Mouse (Mus musculus) midbrain, embryonic 16.5 days (tissue): ENCODE results near the gene Ly86. TPM values are rescaled to one million over a fixed set of nuclear protein-coding genes. Genes with fewer than 3 reads are reported as not detected.
A peak's percentile ranks its signal among the peaks of the same experiment; 100 is the strongest.

Experiments used
- ATAC-seq: fragments of 200-750 bp; cut with Nextera tagmentation; 2 replicates; pipeline ENCODE4 v1.8.0; 2017; ENCODE audit warnings: moderate TSS enrichment
- H3K27ac ChIP-seq: fragments of 300-500 bp; sonication (generic); 2 replicates; pipeline ENCODE4 v1.5.1; 2014; ENCODE audit warnings: mild to moderate bottlenecking, low read length, mixed read lengths
- H3K27me3 ChIP-seq: fragments of 300-500 bp; sonication (generic); 2 replicates; pipeline ENCODE4 v1.6.1; 2014; ENCODE audit warnings: low read depth, low read length, mixed read lengths; ENCODE audit not compliant: control insufficient read depth, insufficient read depth
- H3K36me3 ChIP-seq: fragments of 300-500 bp; sonication (generic); 2 replicates; pipeline ENCODE4 v1.6.1; 2014; ENCODE audit warnings: mild to moderate bottlenecking, low read length, moderate library complexity, mixed read lengths; ENCODE audit not compliant: control insufficient read depth, insufficient read depth
- H3K4me1 ChIP-seq: fragments of 300-500 bp; sonication (generic); 2 replicates; pipeline ENCODE4 v1.6.1; 2014; ENCODE audit warnings: mild to moderate bottlenecking, low read length, mixed read lengths; ENCODE audit not compliant: control insufficient read depth, insufficient read depth
- H3K4me2 ChIP-seq: fragments of 300-500 bp; sonication (generic); 2 replicates; pipeline ENCODE4 v1.6.1; 2014; ENCODE audit warnings: mild to moderate bottlenecking, low read length, mixed read lengths
- H3K4me3 ChIP-seq: fragments of 300-500 bp; sonication (generic); 2 replicates; pipeline ENCODE4 v1.5.1; 2014; ENCODE audit warnings: low read depth, mild to moderate bottlenecking, low read length, moderate library complexity, mixed read lengths
- H3K9ac ChIP-seq: fragments of 300-500 bp; sonication (generic); 2 replicates; pipeline ENCODE4 v1.6.1; 2014; ENCODE audit warnings: low read depth, low read length, mixed read lengths
- H3K9me3 ChIP-seq: fragments of 300-500 bp; sonication (generic); replicated peaks from 2 replicates; pipeline ENCODE4 v1.6.1; 2014; ENCODE audit warnings: mild to moderate bottlenecking, low read length, mixed read lengths; ENCODE audit not compliant: control insufficient read depth, poor library complexity, severe bottlenecking
- WGBS: fragments of 180-500 bp; shearing (Covaris S2); extraction: QIAGEN DNeasy Blood & Tissue Kit; methylation state at CpG from one replicate; pipeline ENCODE4 v1.1.7; 2014; 5-methylcytosine and 5-hydroxymethylcytosine counted together
- polyA plus RNA-seq: library from polyadenylated mRNA; unstranded; fragments of >200 nt; fragmentation: Nextera tagmentation; extraction: Ambion mirVana; gene quantifications from 2 replicates; pipeline ENCODE4 v1.2.1, GENCODE M21; 2015

The Ly86 gene
- polyA plus RNA-seq: 5.9 and 6.8 TPM in 2 replicates

DNA sequence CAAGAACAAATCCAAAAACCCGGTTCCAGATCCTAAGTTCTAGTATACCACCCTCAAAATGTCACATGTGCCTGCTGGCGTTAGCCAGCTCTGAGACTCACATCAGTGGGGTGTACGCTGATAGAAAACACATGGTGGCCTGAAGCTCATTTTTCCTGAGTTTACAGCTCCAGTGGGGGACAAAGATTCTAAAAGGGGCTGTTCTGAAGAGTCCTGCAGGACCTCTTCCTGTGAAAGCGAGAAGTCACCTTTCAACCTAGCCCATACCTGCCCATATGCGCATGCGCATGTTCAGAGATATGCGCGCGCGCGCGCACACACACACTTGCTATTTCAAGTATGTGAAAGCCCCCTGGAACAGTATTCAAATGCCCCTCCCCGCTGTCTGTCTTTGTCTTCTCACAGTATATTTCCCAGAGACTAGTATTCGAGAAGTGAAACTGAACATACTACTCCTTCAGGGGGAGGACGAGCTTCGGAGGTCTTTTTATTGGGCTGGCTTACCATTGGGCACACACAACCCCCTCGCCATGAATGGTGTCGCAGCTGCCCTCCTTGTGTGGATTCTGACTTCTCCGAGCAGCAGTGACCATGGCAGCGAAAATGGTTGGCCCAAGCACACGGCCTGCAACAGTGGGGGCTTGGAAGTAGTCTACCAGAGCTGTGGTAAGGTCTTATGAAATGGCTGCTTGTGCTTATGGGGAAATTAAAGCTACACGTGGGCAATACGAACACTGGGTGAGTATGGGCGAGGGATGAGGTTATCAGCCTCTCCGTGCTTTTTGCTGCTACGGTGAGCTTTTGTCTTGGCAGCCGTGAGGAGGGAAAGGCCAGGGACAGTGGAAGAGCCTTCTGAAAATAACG, at the start of gene Ly86:
Gene Ly86, plus strand, starts transcription at position 300 of the 864 bp plus-strand sequence.
- no peak within 1 kb of the TSS for H3K27ac ChIP-seq
- H3K4me2 ChIP-seq: no peak within 1 kb of the TSS
- H3K4me1 ChIP-seq: no peaks in the 10 kb centered on the region
- H3K4me3 ChIP-seq: no peak within 1 kb of the TSS
- no peak within 1 kb of the TSS for H3K9ac ChIP-seq
- no peaks in the 10 kb centered on the region for H3K36me3 ChIP-seq
- H3K27me3 ChIP-seq: no peaks in the 10 kb centered on the region
- ATAC-seq: no peak
- no peaks in the 10 kb centered on the region for H3K9me3 ChIP-seq
- 91% methylated on average over 28 of the region's 28 CpGs for WGBS

DNA sequence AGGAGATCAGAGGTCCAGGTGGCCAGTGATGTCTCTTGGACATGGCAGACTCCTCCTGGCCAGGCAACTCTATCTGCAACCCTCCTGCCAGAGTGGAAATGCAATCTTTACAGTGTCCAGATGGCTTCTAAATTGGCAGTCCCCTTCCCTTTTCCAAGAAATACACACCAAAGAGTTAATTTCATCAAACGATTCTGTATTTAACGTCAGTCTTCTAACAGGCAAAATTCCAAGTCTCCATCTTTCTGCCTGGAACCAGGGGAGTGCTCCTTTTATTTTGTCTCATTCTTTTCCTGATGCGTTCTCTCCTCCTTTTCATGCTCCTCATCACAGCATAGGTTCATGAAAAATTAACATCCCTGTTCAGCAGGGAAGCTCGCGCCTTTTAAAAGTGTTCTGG, 47.1 kb upstream of the Ly86 start:
- ATAC-seq: no peak
- H3K36me3 ChIP-seq: no peaks in the 10 kb centered on the region
- H3K27me3 ChIP-seq: no peaks in the 10 kb centered on the region
- no peak overlapping the region for H3K27ac ChIP-seq
- no peak overlapping the region for H3K4me3 ChIP-seq
- no peaks in the 10 kb centered on the region for H3K4me1 ChIP-seq
- no peaks in the 10 kb centered on the region for H3K9me3 ChIP-seq
- no peak overlapping the region for H3K4me2 ChIP-seq
- WGBS: 64% methylated on average over 5 of the region's 5 CpGs
- H3K9ac ChIP-seq: no peak overlapping the region

DNA sequence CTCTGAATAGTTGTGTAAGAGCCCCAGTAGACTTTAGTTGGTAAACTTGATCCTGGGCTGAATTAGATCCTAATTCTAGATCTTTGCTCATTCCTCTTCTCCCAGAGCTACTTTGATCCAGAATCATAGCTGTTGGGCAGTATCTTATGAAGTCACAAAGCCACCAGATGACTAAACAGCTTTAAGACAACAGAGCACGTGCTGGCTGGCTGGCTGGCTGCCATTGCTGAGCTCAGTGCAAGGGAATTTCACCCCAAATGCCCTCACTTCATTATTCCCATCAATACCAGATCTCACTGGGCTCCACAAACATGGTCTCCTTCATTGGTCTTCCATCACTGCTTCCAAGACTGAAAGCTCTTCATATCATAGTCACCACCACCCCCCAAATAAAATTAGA, 46.2 kb upstream of the Ly86 start:
- Histone ChIP-seq H3K9ac (no peak overlapping the region), H3K4me1 (no peaks in the 10 kb centered on the region), H3K36me3 (no peaks in the 10 kb centered on the region), H3K27me3 (no peaks in the 10 kb centered on the region), H3K4me2 (no peak overlapping the region), H3K4me3 (no peak overlapping the region), H3K9me3 (no peaks in the 10 kb centered on the region), H3K27ac (no peak overlapping the region)
- ATAC-seq: no peak
- 52% methylated on average over 1 of the region's 1 CpGs for WGBS

DNA sequence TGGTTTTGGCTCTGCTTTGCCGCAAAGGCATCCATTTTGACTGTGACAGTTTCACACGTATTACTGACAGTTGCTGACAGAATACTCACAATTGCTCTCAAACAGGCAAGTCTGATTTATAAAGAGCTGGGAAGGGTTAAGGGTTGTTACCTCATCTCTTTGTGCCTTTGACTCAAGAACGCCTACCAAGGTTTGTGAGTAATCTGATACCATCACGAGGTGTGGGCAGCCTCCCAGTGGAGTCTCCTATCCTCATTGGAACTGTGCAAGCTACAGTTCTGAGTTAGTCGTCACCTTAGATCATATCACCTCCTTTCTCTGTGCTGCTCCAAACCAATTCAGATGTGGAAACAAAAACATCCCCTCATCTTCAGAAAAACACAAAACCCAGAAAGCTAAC, 42.1 kb upstream of the Ly86 start:
- WGBS: 65% methylated on average over 5 of the region's 5 CpGs

DNA sequence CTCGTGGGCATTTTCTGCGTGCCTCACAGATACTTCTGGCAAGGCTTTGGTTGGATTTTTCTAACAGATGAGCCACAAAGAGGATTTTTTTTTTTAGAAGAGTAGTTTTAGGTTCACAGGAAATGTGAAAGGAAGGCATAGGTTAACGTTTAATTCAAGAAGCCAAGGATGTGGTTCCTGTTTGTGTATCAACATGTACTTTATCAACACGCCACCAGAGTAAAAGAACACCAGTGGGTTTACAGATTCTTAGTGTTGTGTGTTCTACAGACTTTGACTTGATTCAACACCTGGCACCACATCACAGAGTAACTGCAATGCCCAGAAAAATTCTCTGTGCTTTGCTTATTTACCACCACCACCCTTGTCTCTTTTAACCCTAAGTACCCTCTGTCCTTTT, 37.0 kb upstream of the Ly86 start:
- H3K27ac ChIP-seq: no peak overlapping the region
- no peaks in the 10 kb centered on the region for H3K36me3 ChIP-seq
- no peaks in the 10 kb centered on the region for H3K27me3 ChIP-seq
- no peak overlapping the region for H3K4me3 ChIP-seq
- H3K4me1 ChIP-seq: peaks cover 16% of the 10 kb centered on the region
- no peak overlapping the region for H3K4me2 ChIP-seq
- no peaks in the 10 kb centered on the region for H3K9me3 ChIP-seq
- H3K9ac ChIP-seq: no peak overlapping the region
- WGBS: 85% methylated on average over 4 of the region's 4 CpGs
- ATAC-seq: no peak

More for the DNA sequence above, 42.1 kb upstream of the Ly86 start:
- no peak for ATAC-seq
- Histone ChIP-seq H3K36me3 (no peaks in the 10 kb centered on the region), H3K9me3 (no peaks in the 10 kb centered on the region), H3K27ac (no peak overlapping the region), H3K4me3 (no peak overlapping the region), H3K9ac (no peak overlapping the region), H3K27me3 (no peaks in the 10 kb centered on the region), H3K4me2 (no peak overlapping the region), H3K4me1 (no peaks in the 10 kb centered on the region)

DNA sequence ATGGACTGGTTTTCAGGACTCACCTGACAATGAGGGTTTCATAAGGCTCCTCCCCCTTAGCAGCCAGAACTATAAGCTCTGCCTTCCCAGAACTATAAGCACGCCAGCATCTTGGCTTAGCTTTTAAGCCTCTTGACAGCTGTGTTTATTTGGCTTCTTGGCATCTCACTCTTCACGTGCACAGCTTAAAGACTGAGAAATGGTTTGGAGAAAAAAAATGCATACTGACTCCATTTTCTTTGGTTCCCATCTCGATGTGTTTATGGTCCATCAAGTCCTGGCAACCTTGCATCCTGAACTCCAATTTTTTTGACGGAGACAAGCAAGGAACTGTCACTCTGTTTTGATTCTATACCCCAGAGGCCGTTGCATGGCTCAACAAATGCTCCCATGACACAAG, 35.7 kb upstream of the Ly86 start:
- no peak overlapping the region for H3K27ac ChIP-seq
- no peaks in the 10 kb centered on the region for H3K9me3 ChIP-seq
- no peak overlapping the region for H3K4me3 ChIP-seq
- no peak for ATAC-seq
- H3K27me3 ChIP-seq: no peaks in the 10 kb centered on the region
- H3K9ac ChIP-seq: no peak overlapping the region
- no peak overlapping the region for H3K4me2 ChIP-seq
- H3K36me3 ChIP-seq: no peaks in the 10 kb centered on the region
- peaks cover 20% of the 10 kb centered on the region for H3K4me1 ChIP-seq
- 63% methylated on average over 5 of the region's 5 CpGs for WGBS

DNA sequence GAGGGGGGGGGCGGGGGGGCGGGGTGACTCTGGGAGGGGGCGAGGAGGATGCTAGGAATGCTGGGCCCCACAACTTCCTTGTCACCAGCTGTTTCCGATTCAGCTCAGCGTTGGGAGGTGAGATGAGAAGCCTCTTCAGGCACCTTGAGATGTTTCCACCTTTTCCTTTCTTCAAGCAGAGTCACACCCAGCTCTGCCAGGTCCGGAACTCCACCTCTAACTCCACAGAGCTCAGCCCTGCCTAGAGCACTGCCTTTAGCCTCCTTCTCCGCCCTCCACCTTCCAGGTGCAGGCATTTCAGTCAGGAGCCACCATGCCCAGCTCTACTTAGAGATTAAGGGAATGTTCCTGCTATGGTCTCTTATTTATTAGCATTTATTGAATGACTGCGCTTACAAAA, 34.7 kb upstream of the Ly86 start:
- no peaks in the 10 kb centered on the region for H3K9me3 ChIP-seq
- no peak overlapping the region for H3K4me3 ChIP-seq
- H3K36me3 ChIP-seq: no peaks in the 10 kb centered on the region
- no peak overlapping the region for H3K9ac ChIP-seq
- no peak overlapping the region for H3K27ac ChIP-seq
- H3K4me2 ChIP-seq: no peak overlapping the region
- H3K4me1 ChIP-seq: peaks cover 20% of the 10 kb centered on the region
- ATAC-seq: no peak
- WGBS: 53% methylated on average over 8 of the region's 8 CpGs
- no peaks in the 10 kb centered on the region for H3K27me3 ChIP-seq

DNA sequence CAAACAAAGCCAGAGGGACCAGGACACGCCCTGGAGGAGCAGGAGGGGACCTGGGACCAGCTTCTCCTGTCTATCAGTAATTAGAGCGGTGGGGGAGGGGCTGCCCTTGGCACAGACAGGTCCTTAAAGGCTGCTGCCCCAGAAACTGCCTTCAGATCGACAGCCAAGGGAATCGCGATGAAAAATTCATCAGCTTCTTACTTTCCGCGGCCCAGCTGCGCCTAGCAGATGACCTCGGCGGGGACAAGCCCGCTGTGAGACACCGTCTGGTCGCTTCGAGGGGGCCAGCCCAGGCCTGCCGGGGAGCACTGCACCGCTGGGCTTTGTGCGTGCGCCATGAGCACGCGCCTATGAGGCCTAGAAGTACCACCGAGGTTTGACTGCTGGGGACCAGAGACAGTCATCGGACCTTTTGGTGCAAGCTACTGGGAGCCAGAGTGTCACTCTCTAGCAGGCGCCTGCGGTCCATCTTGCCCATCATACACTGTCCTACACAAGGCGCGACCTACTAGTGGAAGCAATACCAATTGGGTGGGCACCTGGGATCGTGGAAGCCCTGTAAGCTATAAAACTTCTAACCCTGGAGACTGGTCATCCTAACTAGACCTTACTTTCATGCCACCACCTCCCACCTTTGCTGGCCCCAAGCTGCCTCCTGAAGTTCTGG, 33.3 kb upstream of the Ly86 start:
- Histone ChIP-seq H3K27me3 (no peaks in the 10 kb centered on the region), H3K27ac (peak overlapping the region; percentile 93)
- ATAC-seq: peak; percentile 70

More for the DNA sequence above, 33.3 kb upstream of the Ly86 start:
- no peaks in the 10 kb centered on the region for H3K9me3 ChIP-seq
- WGBS: 14% methylated on average over 27 of the region's 27 CpGs
- no peaks in the 10 kb centered on the region for H3K36me3 ChIP-seq
- H3K4me2 ChIP-seq: peak overlapping the region; percentile 73
- H3K9ac ChIP-seq: peak overlapping the region; percentile 71
- H3K4me1 ChIP-seq: peaks cover 20% of the 10 kb centered on the region
- peak overlapping the region; percentile 35 for H3K4me3 ChIP-seq
